Mouse (Mus musculus): ENCODE measurements at regions not wholly inside any gene's neighbourhood (a gene's known extent, or its start where the extent isn't known, plus 50 kb on each side); places are given as distances from the start of the nearest gene placed in this dataset.

GRCm38 (mm10) chr16:74462436-74462835, 50.8 kb upstream of the Robo2 start:
- no peak for TF ChIP-seq CTCF (IDR thresholded peaks at IDR 0.05)
- POLR2A ChIA-PET, result no interaction called here
- ATAC-seq, result peak; percentile 44

More at GRCm38 (mm10) chr16:74462436-74462835, 50.8 kb upstream of the Robo2 start:
- CTCF ChIA-PET, result no interaction called here
- in situ Hi-C loops (cut with MboI; ENCODE audit: low pct_unique_long_range_greater_than_20kb), result no loop called here
- DNase-seq (ENCODE audit: low read depth, low spot score), result no peak
- no peaks in the 10 kb centered on the region for H3K27me3 ChIP-seq

Data from Patski (cell line).